Mouse (Mus musculus): ENCODE measurements at regions not wholly inside any gene's neighbourhood (a gene's known extent, or its start where the extent isn't known, plus 50 kb on each side); places are given as distances from the start of the nearest gene placed in this dataset.

- DNase-seq, result peak; percentile 70
Measured at GRCm38 (mm10) chr5:74943737-74944403, 100.7 kb downstream of the Chic2 start.

GRCm38 (mm10) chr5:74941426-74941825, 103.1 kb downstream of the Chic2 start:
- DNase-seq, result no peak

- no peak for DNase-seq
Measured at GRCm38 (mm10) chr5:74937416-74937940, 107.1 kb downstream of the Chic2 start.

- no peak for DNase-seq
Measured at GRCm38 (mm10) chr5:74936087-74936486, 108.5 kb downstream of the Chic2 start.

- no peak for DNase-seq
Measured at GRCm38 (mm10) chr5:74935676-74936075, 108.9 kb downstream of the Chic2 start.

GRCm38 (mm10) chr5:74933276-74933675, 111.3 kb downstream of the Chic2 start:
- no peak for DNase-seq

GRCm38 (mm10) chr5:74932206-74932605, 112.4 kb downstream of the Chic2 start:
- DNase-seq, result no peak

- no peak for DNase-seq
Measured at GRCm38 (mm10) chr5:74931765-74932164, 112.8 kb downstream of the Chic2 start.

GRCm38 (mm10) chr5:74927543-74927942, 117.0 kb downstream of the Chic2 start:
- DNase-seq, result no peak

GRCm38 (mm10) chr5:74925769-74926168, 118.8 kb downstream of the Chic2 start:
- no peak for DNase-seq

GRCm38 (mm10) chr5:74924031-74924533, 120.5 kb downstream of the Chic2 start:
- DNase-seq, result no peak

- no peak for DNase-seq
Measured at GRCm38 (mm10) chr5:74923337-74923736, 121.2 kb downstream of the Chic2 start.

GRCm38 (mm10) chr5:74922881-74923280, 121.7 kb downstream of the Chic2 start:
- no peak for DNase-seq

GRCm38 (mm10) chr5:74920939-74921338, 123.6 kb downstream of the Chic2 start:
- DNase-seq, result no peak

GRCm38 (mm10) chr5:74920490-74920889, 124.1 kb downstream of the Chic2 start:
- DNase-seq, result no peak

GRCm38 (mm10) chr5:74905504-74906061, 139.0 kb downstream of the Chic2 start:
- no peak for DNase-seq

- DNase-seq, result no peak
Measured at GRCm38 (mm10) chr5:74904927-74905503, 139.6 kb downstream of the Chic2 start.

- DNase-seq, result no peak
Measured at GRCm38 (mm10) chr5:74904327-74904726, 140.2 kb downstream of the Chic2 start.

GRCm38 (mm10) chr5:74903711-74904110, 140.9 kb downstream of the Chic2 start:
- no peak for DNase-seq

- DNase-seq, result no peak
Measured at GRCm38 (mm10) chr5:74897133-74897532, 147.4 kb downstream of the Chic2 start.

GRCm38 (mm10) chr5:74893276-74893675, 151.3 kb downstream of the Chic2 start:
- no peak for DNase-seq

GRCm38 (mm10) chr5:74891541-74891940, 153.0 kb downstream of the Chic2 start:
- DNase-seq, result no peak

- no peak for DNase-seq
Measured at GRCm38 (mm10) chr5:74888934-74889333, 155.6 kb downstream of the Chic2 start.

- DNase-seq, result no peak
Measured at GRCm38 (mm10) chr5:74885958-74886357, 158.6 kb downstream of the Chic2 start.
